Mouse (Mus musculus): Measurements from ENCODE around the gene Plpp2.

The Plpp2 gene

DNA sequence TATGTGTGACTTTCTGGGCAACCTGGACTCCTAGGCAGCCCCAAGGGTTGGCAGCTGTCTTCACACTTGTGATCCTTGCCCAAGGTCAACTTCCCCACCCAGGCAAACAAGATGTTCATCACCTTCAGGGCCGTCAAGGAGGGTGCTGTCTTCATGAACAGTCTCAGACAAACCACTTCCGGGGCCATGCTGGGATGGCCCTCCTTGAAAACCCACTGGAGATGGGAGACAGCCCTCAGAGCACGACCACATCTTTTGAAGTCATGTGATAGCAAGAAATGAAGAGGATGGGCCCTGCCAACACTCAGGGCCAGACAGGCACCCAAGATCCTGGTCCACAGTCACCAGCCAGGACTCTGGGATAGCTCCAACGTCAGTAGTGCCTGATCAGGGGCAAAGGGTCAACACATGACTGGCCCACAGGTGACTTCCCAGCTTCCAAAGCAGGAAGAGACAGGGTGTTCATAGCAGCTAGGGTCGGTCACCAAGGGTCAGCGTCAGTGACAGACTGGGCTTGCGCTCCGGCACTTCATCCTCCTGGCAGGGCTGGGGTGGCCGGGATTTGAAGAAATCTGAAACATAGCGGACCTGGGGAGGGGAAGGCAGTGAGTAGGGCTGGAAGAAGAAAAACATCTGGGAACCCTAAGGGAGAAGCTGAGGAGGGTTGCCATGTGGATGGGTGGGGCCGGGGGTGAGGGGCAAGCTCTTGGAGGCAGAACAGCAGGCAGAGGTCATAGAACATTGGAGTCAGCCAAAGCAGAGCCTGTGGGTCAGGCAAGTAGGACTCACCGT is 6.7 kb downstream of the Plpp2 start:
- DNase-seq, result no peak

DNA sequence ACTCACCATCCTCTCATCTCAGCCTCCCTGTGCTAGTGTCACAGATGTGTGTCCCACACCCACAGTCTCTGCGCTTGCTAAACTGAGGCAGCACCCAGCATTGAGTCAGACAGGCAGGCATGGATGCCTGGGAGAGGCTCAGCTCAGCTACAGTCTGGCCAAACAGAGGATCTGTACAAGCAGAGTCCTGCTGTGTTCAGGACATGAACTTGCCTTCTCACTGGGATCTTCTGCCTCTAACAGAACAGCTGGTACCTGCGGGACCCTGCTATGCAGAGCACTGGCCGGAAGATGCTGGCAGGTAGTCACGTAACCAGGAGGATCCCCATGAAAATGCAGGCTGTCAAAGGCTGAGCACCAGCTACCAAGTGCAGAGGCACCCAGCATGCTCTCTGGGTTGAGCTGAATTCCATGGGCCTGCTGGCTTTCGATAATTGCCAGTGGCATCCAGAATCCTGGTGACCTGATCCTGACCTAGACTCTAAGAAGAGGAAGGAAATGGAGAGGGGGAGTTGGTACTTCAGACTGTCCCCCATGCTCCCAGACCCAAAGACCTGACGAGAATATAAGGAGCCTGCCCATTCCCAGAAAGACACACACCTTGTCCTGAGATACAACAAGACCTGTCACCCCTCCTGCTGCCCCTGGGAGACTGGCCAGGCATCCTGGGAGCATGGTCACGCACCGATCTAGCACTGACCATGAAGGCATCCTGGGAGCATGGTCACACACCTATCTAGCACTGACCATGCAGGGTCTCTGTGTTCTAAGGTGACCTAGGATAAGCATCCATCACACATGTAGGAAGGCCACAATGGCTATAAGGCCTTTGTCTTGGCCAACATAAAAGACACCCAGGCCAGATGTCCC is 7.9 kb downstream of the Plpp2 start:
- DNase-seq, result no peak

DNA sequence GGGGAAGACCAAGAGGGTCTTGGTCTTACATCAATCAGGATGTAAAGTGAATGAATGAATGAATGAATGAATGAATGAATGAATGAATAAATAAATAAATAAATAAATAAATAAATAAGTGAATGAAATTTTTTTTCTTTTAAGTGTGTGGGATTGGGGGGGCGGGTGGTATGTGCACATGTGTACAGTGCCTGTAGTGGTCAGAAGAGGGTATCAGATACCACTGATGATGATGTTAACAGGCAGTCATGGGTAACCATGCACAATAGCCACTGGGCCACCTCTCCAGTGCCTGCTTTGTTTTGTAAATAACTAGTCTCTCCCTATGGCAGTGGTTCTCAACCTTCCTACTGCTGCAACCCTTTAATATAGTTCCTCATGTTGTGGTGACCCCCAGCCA is 9.2 kb downstream of the Plpp2 start:
- DNase-seq, result no peak

DNA sequence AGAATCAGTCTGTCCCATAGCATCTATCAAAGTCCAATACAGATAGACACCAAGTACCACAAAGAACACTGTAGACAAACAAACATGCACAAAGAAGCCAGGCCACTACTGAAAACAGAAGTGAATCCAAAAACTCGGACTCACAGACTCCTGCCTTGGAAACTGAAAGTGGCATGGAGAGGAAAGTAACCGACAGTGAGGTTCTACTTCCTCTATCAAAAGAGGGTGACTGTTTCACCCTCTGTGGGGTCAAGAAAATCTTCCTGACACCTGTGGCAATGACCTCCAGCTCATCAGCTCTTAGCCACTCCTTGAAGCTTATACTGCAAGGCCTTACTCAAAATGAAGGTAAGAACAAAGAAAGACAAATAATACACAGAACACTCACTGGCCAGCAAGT is 26.9 kb downstream of the Plpp2 start:
- DNase-seq, result no peak

DNA sequence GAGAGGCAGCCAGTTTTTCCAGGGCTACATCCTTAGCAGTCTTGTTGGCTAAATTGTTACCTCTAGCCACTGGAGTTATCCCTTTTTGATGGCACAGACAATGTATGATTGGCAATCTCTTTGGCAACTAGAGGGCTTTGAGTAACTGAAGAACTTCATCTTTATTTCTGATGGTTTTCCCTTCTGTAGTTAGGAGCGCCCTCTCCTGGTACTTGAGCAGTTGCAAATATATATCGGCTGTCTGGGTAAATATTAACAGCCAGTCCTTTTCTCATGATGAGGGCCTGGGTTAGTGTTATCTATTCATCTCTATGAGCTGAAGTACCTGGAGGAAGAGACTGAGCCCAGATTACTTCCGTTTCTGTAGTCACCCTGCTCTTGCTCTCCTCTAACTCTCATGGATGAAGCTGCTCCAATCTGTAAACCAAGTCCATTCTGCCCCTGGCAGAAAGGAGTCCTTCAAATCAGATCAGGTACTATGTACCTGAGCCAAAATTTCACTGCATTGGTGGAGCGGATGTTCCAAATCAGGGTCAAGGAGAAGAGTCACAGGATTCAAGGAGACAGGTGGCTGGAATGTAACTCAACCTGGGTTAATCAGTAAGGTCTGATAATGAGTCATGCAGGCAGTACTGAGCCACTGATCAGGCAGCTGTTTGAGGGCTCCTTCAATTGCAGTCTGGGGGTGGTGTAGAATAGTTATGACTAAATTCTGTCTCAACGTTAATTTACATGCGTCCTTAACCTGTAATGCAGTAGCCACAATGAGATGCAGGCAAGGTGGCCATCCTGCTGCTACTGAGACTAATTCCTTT is 30.6 kb downstream of the Plpp2 start:
- no peak for DNase-seq

DNA sequence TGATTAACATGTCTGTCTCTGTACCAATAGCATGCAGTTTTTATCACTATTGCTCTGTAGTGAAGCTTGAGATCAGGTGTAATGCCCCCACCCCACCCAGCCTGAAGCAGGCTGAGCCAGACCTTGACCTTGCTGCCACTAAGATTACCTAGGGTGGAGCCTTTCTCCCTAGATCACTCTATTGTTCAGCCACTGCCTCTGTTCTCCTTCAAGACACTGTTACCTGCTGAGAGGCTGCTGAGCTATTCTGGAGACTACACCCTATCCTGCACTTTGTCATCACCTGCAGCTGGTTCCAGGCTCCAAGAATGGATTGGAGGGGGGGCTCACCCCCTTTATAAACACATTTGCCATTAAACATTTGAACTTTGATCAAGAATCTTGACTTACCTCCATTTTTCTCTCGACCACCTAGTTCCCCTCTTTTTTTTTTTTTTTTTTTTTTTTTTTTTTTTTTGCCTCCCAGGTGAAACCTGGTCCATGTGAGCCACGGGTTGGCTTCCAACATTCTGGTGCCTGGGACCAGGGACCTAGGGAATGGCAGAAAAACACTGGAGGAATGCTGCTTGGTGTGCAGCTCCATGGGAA is 36.8 kb downstream of the Plpp2 start:
- DNase-seq, result no peak

DNA sequence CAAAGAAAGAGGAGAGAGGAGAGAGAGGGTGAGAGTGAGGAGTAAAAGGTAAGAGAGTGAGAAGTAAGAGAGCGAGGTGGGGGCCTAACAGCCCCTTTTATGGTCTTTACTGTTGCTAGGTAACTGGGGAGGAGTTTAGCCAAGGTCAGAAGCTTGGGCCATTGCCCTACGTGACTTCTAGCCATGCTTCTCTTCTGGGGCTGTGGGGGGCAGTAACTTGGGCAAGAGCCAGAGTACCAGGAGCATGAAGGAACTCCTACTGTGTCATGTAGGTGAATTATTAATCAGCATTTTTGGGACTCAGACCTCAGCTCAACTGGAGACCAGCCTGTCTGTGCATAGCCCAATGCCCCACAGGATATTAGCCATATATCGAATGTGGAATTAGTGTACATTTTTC is 37.7 kb downstream of the Plpp2 start:
- no peak for DNase-seq

Measured in cerebellum, adult 11 months (tissue).